Mouse (Mus musculus): ENCODE measurements around the gene Akt1s1.

Akt1s1 gene

GRCm38 (mm10) chr7:44826771-44827170 is 22.0 kb upstream of the Akt1s1 start:
- DNase-seq (ENCODE audit: low spot score), result no peak

- DNase-seq (ENCODE audit: low spot score), result no peak
Measured at GRCm38 (mm10) chr7:44828706-44829105, 20.1 kb upstream of the Akt1s1 start.

GRCm38 (mm10) chr7:44832763-44833162 is 16.0 kb upstream of the Akt1s1 start:
- DNase-seq (ENCODE audit: low spot score), result no peak

GRCm38 (mm10) chr7:44835373-44836015 is 13.3 kb upstream of the Akt1s1 start:
- no peak for DNase-seq (ENCODE audit: low spot score)

GRCm38 (mm10) chr7:44836016-44836404 is 12.8 kb upstream of the Akt1s1 start:
- DNase-seq (ENCODE audit: low spot score), result no peak

GRCm38 (mm10) chr7:44836423-44837053 is 12.3 kb upstream of the Akt1s1 start:
- DNase-seq (ENCODE audit: low spot score), result no peak

GRCm38 (mm10) chr7:44838073-44838472 is 10.7 kb upstream of the Akt1s1 start:
- DNase-seq (ENCODE audit: low spot score), result no peak

- no peak for DNase-seq (ENCODE audit: low spot score)
Measured at GRCm38 (mm10) chr7:44839171-44839490, 9.7 kb upstream of the Akt1s1 start.

- no peak for DNase-seq (ENCODE audit: low spot score)
Measured at GRCm38 (mm10) chr7:44839491-44840191, 9.2 kb upstream of the Akt1s1 start.

- DNase-seq (ENCODE audit: low spot score), result no peak
Measured at GRCm38 (mm10) chr7:44840426-44840825, 8.4 kb upstream of the Akt1s1 start.

- no peak for DNase-seq (ENCODE audit: low spot score)
Measured at GRCm38 (mm10) chr7:44841825-44842463, 6.8 kb upstream of the Akt1s1 start.

GRCm38 (mm10) chr7:44845006-44845405 is 3.8 kb upstream of the Akt1s1 start:
- no peak for DNase-seq (ENCODE audit: low spot score)

- DNase-seq (ENCODE audit: low spot score), result no peak
Measured at GRCm38 (mm10) chr7:44846804-44847203, 2.0 kb upstream of the Akt1s1 start.

- no peak for DNase-seq (ENCODE audit: low spot score)
Measured at GRCm38 (mm10) chr7:44847772-44848171, 1.0 kb upstream of the Akt1s1 start.

- peak; percentile 88 for DNase-seq (ENCODE audit: low spot score)
Measured at GRCm38 (mm10) chr7:44849416-44850111, 773 bp downstream of the Akt1s1 start.

GRCm38 (mm10) chr7:44850146-44850545 is 1.4 kb downstream of the Akt1s1 start:
- DNase-seq (ENCODE audit: low spot score), result peak; percentile 71

GRCm38 (mm10) chr7:44850789-44851624 is 2.2 kb downstream of the Akt1s1 start:
- no peak for DNase-seq (ENCODE audit: low spot score)

- no peak for DNase-seq (ENCODE audit: low spot score)
Measured at GRCm38 (mm10) chr7:44851625-44852234, 2.9 kb downstream of the Akt1s1 start.

GRCm38 (mm10) chr7:44852259-44853027 is 3.7 kb downstream of the Akt1s1 start:
- DNase-seq (ENCODE audit: low spot score), result no peak

GRCm38 (mm10) chr7:44853065-44853464 is 4.3 kb downstream of the Akt1s1 start:
- no peak for DNase-seq (ENCODE audit: low spot score)

Data from ovary, adult 18-20 months (tissue).